Mouse (Mus musculus): ENCODE data around the gene Ttc21a. TPM values are rescaled to one million over a fixed set of nuclear protein-coding genes. Genes with fewer than 3 reads are reported as not detected.

Gene Ttc21a
- polyA plus RNA-seq, 1 experiment from 2014 or later, result 1.3 TPM

DNA sequence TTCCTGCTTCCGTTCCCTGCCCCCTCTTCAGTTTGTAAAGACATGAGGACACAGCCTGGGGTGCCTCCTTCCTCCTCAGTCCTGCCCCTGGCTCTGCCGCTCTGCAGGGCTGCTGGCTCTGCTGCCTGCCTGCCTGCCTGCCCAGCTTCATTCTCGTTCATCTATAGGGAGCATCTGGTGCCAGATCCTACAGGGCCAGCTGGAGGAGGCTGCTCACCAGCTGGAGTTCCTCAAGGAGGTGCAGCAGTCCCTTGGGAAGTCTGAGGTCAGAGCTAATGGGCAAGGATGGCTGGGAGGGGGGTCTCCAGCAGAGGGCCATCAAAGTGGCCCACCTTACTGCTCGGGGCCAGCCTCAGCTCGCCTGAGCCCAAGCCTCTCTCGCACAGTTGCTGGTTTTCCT is 13.0 kb downstream of the Ttc21a start:
- Histone ChIP-seq H3K27me3 (ENCODE audit: control insufficient read depth, insufficient read depth, low read depth, low read length) (no peaks in the 10 kb centered on the region), H3K36me3 (ENCODE audit: control insufficient read depth, insufficient read depth, low read length) (no peaks in the 10 kb centered on the region), H3K4me2 (ENCODE audit: low read depth, low read length) (no peak overlapping the region), H3K9ac (ENCODE audit: low read length) (no peak overlapping the region), H3K9me3 (ENCODE audit: control insufficient read depth, low read length) (no peaks in the 10 kb centered on the region), H3K4me1 (replicated peaks; ENCODE audit: control insufficient read depth, insufficient read depth, low read length) (no peaks in the 10 kb centered on the region; the same call in 1 of the 2 replicates), H3K4me3 (ENCODE audit: low read length) (no peak overlapping the region), H3K27ac (ENCODE audit: low read length) (no peak overlapping the region)
- 32% methylated on average over 6 of the region's 6 CpGs for whole genome bisulfite sequencing
- peak; percentile 75 for ATAC-seq (ENCODE audit: low read depth)

DNA sequence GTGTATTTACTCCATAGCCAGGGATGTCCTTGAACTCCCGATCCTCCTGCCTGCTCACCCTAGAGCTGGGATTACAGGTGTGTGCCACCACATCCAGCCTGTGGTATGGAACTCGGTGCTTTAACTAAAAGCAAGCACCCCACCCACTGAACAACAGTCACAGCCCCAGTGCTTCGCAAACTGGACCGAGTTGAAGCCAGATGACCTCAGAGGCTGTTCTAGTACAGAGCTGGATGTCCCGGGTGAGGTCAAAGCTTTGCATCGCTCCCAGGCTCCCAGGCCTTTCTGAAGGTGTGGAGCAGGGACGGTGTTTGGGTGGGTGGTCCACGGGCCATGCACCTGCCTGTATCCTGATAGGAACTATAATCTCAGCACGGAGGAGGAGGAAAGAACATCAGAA is 14.0 kb downstream of the Ttc21a start:
- ATAC-seq (ENCODE audit: low read depth), result no peak

DNA sequence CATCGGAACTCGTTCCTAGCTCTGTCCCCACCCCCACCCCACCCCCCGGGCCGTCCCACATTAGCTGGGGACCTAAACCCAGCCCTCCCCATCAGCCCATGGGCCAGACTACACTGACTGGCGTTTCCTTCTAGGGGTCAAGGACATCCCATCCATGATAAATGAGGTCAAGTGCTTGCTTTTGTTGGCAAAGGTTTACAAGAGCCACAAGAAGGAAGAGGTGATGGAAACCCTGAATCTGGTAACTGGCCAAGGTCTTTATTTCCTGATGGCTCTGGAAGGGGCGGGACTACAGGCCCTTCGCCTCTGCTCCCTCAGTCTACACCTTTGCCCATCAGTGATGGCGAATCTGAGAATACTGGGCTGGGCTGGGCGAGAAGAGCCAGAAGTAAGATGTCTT is 21.4 kb downstream of the Ttc21a start:
- whole genome bisulfite sequencing, result 52% methylated on average over 9 of the region's 9 CpGs
- Histone ChIP-seq H3K4me1 (replicated peaks; ENCODE audit: control insufficient read depth, insufficient read depth, low read length) (peaks cover 13% of the 10 kb centered on the region), H3K27me3 (ENCODE audit: control insufficient read depth, insufficient read depth, low read depth, low read length) (no peaks in the 10 kb centered on the region), H3K9ac (ENCODE audit: low read length) (no peak overlapping the region), H3K4me2 (ENCODE audit: low read depth, low read length) (no peak overlapping the region), H3K27ac (ENCODE audit: low read length) (no peak overlapping the region), H3K4me3 (ENCODE audit: low read length) (no peak overlapping the region), H3K36me3 (ENCODE audit: control insufficient read depth, insufficient read depth, low read length) (no peaks in the 10 kb centered on the region), H3K9me3 (ENCODE audit: control insufficient read depth, low read length) (no peaks in the 10 kb centered on the region)
- ATAC-seq (ENCODE audit: low read depth), result no peak

More for the DNA sequence above, 14.0 kb downstream of the Ttc21a start:
- H3K27me3 ChIP-seq (ENCODE audit: control insufficient read depth, insufficient read depth, low read depth, low read length), result no peaks in the 10 kb centered on the region
- no peak overlapping the region for H3K9ac ChIP-seq (ENCODE audit: low read length)
- H3K4me2 ChIP-seq (ENCODE audit: low read depth, low read length), result no peak overlapping the region
- H3K4me3 ChIP-seq (ENCODE audit: low read length), result no peak overlapping the region
- 75% methylated on average over 9 of the region's 9 CpGs for WGBS
- no peaks in the 10 kb centered on the region for H3K36me3 ChIP-seq (ENCODE audit: control insufficient read depth, insufficient read depth, low read length)
- H3K4me1 ChIP-seq (replicated peaks; ENCODE audit: control insufficient read depth, insufficient read depth, low read length), result no peaks in the 10 kb centered on the region; the same call in 1 of the 2 replicates
- H3K27ac ChIP-seq (ENCODE audit: low read length), result no peak overlapping the region
- no peaks in the 10 kb centered on the region for H3K9me3 ChIP-seq (ENCODE audit: control insufficient read depth, low read length)

DNA sequence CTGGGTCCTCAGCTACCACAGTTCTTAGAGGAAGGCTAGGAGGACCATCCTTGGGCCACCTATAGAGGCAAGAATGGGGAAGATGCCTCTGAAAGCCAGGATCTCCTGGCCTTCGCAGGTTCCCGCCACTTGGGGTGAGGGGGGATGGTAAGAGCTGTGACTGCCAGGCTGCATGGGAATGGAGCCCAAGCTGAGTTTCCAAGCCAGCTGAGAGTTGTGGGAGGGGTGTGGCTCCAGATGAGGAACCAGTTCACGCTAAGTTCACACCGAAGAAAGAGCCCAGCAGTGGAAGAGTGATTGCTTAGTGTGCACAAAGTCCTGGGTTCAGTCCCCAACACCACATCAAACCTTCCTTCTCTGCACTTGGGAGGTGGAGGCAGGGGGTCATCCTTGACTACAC is 24.8 kb downstream of the Ttc21a start:
- no peak overlapping the region for H3K4me2 ChIP-seq (ENCODE audit: low read depth, low read length)
- no peaks in the 10 kb centered on the region for H3K36me3 ChIP-seq (ENCODE audit: control insufficient read depth, insufficient read depth, low read length)
- H3K27ac ChIP-seq (ENCODE audit: low read length), result no peak overlapping the region
- no peak for ATAC-seq (ENCODE audit: low read depth)
- no peaks in the 10 kb centered on the region for H3K9me3 ChIP-seq (ENCODE audit: control insufficient read depth, low read length)
- H3K27me3 ChIP-seq (ENCODE audit: control insufficient read depth, insufficient read depth, low read depth, low read length), result no peaks in the 10 kb centered on the region
- WGBS, result 66% methylated on average over 4 of the region's 4 CpGs
- H3K4me1 ChIP-seq (replicated peaks; ENCODE audit: control insufficient read depth, insufficient read depth, low read length), result peaks cover 13% of the 10 kb centered on the region
- H3K4me3 ChIP-seq (ENCODE audit: low read length), result no peak overlapping the region
- no peak overlapping the region for H3K9ac ChIP-seq (ENCODE audit: low read length)

DNA sequence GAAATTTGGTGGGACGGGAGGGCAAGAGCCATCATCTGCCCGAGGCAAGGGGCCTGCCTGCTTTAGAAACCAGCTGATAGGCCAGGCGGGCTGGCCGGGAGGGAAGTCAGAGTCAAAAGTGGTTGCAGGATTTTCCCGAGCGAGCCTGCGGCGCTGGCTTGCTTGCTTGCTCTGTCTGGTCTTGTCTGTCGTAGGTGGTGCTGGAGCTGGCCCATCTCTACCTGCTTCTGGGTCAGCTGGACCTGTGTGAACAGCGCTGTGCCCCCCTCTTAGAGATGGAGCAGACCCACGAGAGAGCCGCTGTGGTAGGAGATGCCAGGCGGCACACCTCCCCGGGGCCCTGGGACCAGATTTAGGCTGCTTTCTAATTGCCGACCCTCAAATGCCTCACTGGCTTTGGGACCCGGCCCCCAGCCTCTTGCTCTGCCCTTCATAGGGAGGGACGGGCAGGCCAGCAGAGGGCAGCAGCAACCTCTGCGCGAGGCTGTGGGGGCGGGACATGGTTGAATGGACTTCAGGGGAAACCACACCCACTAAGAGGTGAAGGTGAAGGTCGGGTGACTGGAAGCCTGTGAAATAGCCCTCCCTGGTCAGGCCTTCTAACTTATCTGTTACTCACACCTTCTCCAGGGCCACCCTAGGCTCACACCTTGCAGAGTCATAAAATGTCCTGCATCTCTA is 25.7 kb downstream of the Ttc21a start:
- Histone ChIP-seq H3K4me3 (ENCODE audit: low read length) (no peak overlapping the region), H3K27me3 (ENCODE audit: control insufficient read depth, insufficient read depth, low read depth, low read length) (no peaks in the 10 kb centered on the region), H3K27ac (ENCODE audit: low read length) (no peak overlapping the region), H3K9me3 (ENCODE audit: control insufficient read depth, low read length) (no peaks in the 10 kb centered on the region), H3K4me1 (replicated peaks; ENCODE audit: control insufficient read depth, insufficient read depth, low read length) (peaks cover 13% of the 10 kb centered on the region), H3K36me3 (ENCODE audit: control insufficient read depth, insufficient read depth, low read length) (no peaks in the 10 kb centered on the region), H3K9ac (ENCODE audit: low read length) (peak overlapping the region; percentile 49; the same call in 1 of the 2 replicates), H3K4me2 (ENCODE audit: low read depth, low read length) (peak overlapping the region; percentile 43)
- 17% methylated on average over 21 of the region's 21 CpGs for WGBS
- ATAC-seq (ENCODE audit: low read depth), result peak; percentile 64

- H3K4me2 ChIP-seq (ENCODE audit: low read depth, low read length), result no peak overlapping the region
Observed at GRCm38 (mm10) chr9:119964206-119964605, 26.8 kb downstream of the Ttc21a start.

DNA sequence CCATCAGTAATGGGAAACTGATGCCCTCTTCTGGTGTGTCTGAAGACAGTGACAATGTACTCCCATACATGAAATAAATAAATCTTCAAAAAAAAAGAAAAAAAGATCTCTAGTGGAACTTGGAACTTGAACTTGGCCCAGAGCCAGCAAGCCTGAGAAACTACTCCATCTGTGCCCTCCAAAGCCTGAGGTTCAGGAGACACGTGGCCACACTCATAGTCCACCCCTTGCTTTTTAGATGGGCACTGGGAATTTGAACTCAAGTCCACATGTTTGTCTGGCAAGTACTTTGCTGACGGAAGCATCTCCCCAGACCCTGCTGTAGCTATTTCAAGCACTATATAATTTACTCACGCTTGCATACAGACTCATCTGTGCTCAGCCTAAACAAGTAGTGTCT is 27.8 kb downstream of the Ttc21a start:
- no peaks in the 10 kb centered on the region for H3K9me3 ChIP-seq (ENCODE audit: control insufficient read depth, low read length)
- no peak overlapping the region for H3K9ac ChIP-seq (ENCODE audit: low read length)
- 51% methylated on average over 3 of the region's 3 CpGs for WGBS
- no peaks in the 10 kb centered on the region for H3K36me3 ChIP-seq (ENCODE audit: control insufficient read depth, insufficient read depth, low read length)
- no peak for ATAC-seq (ENCODE audit: low read depth)
- H3K4me2 ChIP-seq (ENCODE audit: low read depth, low read length), result no peak overlapping the region
- H3K4me1 ChIP-seq (replicated peaks; ENCODE audit: control insufficient read depth, insufficient read depth, low read length), result peaks cover 17% of the 10 kb centered on the region
- no peak overlapping the region for H3K27ac ChIP-seq (ENCODE audit: low read length)
- H3K27me3 ChIP-seq (ENCODE audit: control insufficient read depth, insufficient read depth, low read depth, low read length), result no peaks in the 10 kb centered on the region
- H3K4me3 ChIP-seq (ENCODE audit: low read length), result no peak overlapping the region

More at GRCm38 (mm10) chr9:119964206-119964605, 26.8 kb downstream of the Ttc21a start:
- ATAC-seq (ENCODE audit: low read depth), result peak; percentile 66
- Histone ChIP-seq H3K9me3 (ENCODE audit: control insufficient read depth, low read length) (no peaks in the 10 kb centered on the region), H3K4me1 (replicated peaks; ENCODE audit: control insufficient read depth, insufficient read depth, low read length) (peaks cover 13% of the 10 kb centered on the region), H3K4me3 (ENCODE audit: low read length) (no peak overlapping the region), H3K9ac (ENCODE audit: low read length) (no peak overlapping the region), H3K36me3 (ENCODE audit: control insufficient read depth, insufficient read depth, low read length) (no peaks in the 10 kb centered on the region), H3K27me3 (ENCODE audit: control insufficient read depth, insufficient read depth, low read depth, low read length) (no peaks in the 10 kb centered on the region), H3K27ac (ENCODE audit: low read length) (peak overlapping the region; percentile 31; the same call in 1 of the 2 replicates)
- WGBS, result 47% methylated on average over 3 of the region's 3 CpGs

DNA sequence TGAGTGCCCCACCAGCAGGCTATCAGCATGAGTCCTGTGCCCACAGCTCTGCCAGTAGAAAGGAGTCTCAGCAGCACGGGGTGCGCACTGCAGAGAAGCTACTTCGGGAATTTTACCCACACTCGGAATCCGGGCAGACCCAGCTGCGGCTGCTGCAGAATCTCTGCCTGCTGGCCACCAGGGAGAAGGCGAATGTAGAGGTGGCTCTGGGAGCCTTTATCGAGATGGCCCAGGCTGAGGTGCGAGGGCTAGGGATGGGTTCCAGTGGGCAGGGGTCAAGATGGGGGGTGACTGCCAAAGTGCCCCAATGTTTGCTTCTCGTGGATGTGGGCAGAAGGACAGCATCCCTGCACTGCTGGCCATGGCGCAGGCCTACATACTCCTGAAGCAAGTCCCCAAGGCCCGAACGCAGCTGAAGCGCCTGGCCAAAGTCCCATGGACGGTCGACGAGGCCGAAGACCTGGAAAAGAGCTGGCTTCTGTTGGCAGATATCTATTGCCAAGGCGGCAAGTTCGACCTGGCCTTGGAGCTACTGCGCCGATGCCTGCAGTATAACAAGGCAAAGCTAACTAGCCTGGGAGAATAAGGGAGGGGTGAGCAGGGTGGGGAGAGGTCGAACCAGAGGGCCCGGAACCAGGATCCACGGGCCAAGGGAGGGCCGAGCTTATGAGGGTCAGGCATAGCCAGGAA is 29.0 kb downstream of the Ttc21a start:
- no peak for ATAC-seq (ENCODE audit: low read depth)
- Histone ChIP-seq H3K9me3 (ENCODE audit: control insufficient read depth, low read length) (no peaks in the 10 kb centered on the region), H3K4me1 (replicated peaks; ENCODE audit: control insufficient read depth, insufficient read depth, low read length) (peaks cover 29% of the 10 kb centered on the region), H3K27ac (ENCODE audit: low read length) (no peak overlapping the region), H3K36me3 (ENCODE audit: control insufficient read depth, insufficient read depth, low read length) (no peaks in the 10 kb centered on the region), H3K4me3 (ENCODE audit: low read length) (no peak overlapping the region), H3K4me2 (ENCODE audit: low read depth, low read length) (no peak overlapping the region), H3K9ac (ENCODE audit: low read length) (no peak overlapping the region), H3K27me3 (ENCODE audit: control insufficient read depth, insufficient read depth, low read depth, low read length) (no peaks in the 10 kb centered on the region)
- WGBS, result 85% methylated on average over 26 of the region's 26 CpGs

DNA sequence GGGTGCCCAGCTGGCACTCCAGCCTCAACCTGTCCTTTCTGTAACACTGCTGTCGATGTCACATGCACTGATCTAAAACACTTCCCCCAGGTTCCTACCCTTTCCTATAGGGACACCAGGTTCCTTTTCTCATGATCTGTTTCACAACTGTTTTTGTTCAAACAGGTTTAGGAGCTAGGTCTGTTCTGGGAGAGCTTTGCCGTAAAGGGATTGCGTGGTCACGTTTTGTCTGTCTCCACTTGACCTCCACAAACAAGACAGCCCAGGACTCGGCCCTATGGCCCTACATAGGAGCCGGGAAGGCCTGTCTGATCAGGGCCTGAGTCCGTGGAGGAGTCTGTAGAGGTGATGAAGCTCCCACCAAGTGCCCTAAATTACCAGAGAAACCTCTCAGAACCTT is 32.4 kb downstream of the Ttc21a start:
- Histone ChIP-seq H3K36me3 (ENCODE audit: control insufficient read depth, insufficient read depth, low read length) (peaks cover 25% of the 10 kb centered on the region), H3K27ac (ENCODE audit: low read length) (no peak overlapping the region), H3K9ac (ENCODE audit: low read length) (no peak overlapping the region), H3K4me1 (replicated peaks; ENCODE audit: control insufficient read depth, insufficient read depth, low read length) (peaks cover 17% of the 10 kb centered on the region), H3K4me3 (ENCODE audit: low read length) (no peak overlapping the region), H3K27me3 (ENCODE audit: control insufficient read depth, insufficient read depth, low read depth, low read length) (no peaks in the 10 kb centered on the region), H3K4me2 (ENCODE audit: low read depth, low read length) (no peak overlapping the region), H3K9me3 (ENCODE audit: control insufficient read depth, low read length) (no peaks in the 10 kb centered on the region)
- no peak for ATAC-seq (ENCODE audit: low read depth)
- 73% methylated on average over 7 of the region's 7 CpGs for WGBS
